Mouse (Mus musculus) cerebellum, adult (tissue): ENCODE data around the gene Des.

Experiments
- ATAC-seq: cut with Nextera tagmentation; 2 replicates; pipeline ENCODE4 v1.9.2; 2017; ENCODE audit warnings: mild to moderate bottlenecking, moderate library complexity, mixed read lengths; ENCODE audit not compliant: insufficient number of reproducible peaks, low FRiP score, low TSS enrichment

Des gene

DNA sequence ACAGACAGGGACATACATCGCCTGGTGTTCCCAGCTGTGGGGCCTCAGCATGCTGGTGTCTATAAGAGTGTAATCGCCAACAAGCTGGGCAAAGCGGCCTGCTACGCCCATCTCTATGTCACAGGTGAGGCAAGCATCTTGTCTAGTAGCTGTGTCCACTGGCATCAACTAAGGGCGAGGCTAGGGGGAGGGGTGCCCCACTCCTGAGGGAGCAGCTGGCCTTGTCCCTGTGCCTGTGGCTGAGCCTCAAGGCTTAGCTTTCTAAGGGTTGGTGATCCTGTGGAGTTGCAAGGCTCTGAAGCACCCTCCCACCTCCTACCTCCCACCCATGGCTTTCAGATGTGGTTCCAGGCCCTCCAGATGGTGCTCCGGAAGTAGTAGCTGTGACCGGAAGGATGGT is 49.8 kb downstream of the Des start:
- ATAC-seq = no peak

- ATAC-seq = no peak
Observed at GRCm38 (mm10) chr1:75412196-75412595, 52.1 kb downstream of the Des start.

DNA sequence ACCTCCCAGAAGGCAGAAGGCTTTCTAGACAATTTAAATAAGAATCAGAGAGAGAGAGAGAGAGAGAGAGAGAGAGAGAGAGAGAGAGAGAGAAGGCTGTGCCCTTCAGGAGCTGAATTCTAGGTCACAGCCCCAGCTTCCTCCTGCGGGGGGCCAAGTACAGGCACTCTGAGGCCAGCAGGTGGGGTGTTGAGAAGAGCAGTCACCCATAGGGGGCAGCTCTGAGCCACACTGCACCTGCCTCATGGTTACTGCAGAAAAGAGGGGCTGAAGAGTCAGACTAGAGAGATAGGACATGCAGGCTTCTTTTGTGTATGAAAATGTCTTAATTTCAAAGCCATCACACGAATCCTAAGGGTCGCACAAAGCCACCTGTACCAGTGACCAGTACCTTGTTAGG is 53.6 kb downstream of the Des start:
- peak; percentile 67; the same call in 1 of the 2 replicates for ATAC-seq
